Mouse (Mus musculus): ENCODE data around the gene Ublcp1.

The Ublcp1 gene

DNA sequence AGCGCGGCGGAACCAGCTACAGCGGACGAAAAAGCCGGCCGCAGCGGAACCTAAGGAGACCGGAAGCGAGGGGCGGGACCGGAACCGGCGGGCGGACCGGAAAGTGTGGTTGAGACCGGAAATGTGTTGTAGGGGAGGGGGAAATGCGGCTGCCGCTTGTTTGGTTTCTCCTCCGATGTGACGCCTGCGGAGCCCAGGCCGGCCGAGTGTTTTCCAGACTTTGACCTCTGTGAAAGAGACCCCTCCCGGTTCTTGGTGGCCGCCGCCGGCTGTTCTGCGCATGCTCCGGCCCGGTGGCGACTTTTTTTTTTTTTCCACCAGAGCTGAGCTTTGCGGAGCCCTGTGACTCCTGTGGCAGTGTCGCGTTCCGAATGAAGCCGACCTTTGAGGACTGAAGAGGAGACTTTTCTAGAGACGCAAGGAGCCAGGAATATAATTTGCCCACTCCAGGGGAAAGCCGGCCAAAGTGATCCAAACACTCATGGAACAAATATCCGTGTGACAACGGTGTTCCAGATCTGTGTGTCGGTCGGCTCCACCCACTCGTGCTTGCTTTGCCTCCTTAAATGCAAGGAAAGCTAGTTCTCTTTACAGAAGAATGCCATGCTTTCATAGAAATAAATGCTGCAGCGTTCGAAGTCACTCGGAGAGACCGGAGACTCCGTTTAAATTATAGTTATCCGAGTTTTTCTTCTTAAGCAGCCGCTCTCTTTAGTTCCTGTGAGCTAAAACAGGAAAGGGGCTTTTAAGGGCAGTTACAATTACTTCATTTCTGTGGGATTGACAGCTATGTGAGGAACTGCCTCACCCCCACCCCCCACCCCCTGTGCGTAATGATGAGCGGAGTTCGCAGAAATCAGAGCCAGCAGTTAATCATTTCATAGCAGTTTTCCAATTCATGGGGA lies at the start of gene Ublcp1:
Gene Ublcp1 (minus strand): TSS at position 67 of the 905 bp plus-strand sequence.
- peak; percentile 94 for DNase-seq (ENCODE audit: low read depth, low spot score)

DNA sequence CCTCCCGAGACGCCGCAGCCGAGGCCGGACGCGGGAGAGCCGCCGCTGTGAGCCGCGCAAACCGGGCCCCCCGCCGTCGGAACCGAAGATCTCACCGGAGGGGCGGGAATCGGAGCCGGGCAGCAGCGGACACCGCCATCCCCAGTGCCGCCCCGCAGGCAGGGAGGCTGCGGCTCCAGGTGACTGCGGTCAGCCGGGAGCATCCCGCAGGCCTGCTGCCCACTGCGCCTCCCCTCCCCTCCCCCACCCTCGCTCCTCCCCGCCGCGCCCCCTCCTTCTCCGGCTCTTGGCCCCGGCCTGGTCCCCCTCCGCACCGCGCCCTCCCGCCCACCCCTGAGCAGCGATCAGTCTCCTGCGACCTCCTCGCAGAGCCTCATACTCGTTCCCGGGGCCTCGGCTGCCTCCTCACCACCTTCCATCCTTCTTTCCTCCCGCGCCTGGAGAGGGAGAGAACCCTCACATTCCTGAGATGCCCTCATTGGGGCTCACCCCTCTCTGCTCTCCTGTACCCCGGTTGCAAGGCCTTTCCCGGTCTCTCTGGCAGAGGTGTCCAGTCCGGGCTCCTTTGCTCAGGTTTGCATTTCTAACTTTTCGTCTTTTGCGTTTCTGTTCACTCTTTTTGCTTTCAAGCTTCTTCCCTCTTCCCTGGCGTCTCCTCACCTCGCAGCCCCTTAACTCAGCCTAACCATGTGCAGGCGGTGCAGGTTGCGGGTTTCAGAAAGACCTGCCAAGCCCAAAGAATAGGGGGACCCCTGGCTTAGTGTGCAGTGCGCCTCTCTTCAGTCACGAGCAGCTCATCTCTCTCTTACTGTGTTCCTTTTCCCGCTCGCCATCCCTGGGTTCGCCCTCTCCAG lies 49.0 kb upstream of the Ublcp1 start:
- peak; percentile 44 for DNase-seq (ENCODE audit: low read depth, low spot score)

GRCm38 (mm10) chr11:44518281-44519095 lies 48.2 kb upstream of the Ublcp1 start, which contains the start of gene Rnf145:
TSS of gene Rnf145 (plus strand) at chr11:44518964.
- DNase-seq (ENCODE audit: low read depth, low spot score), result peak; percentile 69

GRCm38 (mm10) chr11:44517561-44518280 lies 47.4 kb upstream of the Ublcp1 start:
- no peak for DNase-seq (ENCODE audit: low read depth, low spot score)

DNA sequence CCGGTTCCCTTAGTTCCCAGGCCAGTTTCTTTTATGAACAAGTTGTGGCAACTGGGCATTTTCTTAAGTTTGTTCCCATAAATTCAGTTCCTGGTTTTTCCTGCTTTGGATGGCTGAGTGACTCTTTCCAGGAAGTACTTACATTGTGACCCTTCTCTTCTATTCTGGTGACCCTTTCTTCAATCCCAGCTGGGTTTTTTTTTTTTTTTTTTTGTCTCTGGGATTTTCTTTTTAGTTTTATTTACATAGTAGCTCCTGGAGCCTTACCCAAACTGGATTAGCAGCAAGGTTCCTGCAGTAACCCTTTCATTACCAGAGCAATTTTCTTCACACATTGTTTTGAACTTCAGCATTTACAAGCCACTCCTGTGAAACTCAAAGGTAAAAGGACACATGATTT lies 46.1 kb upstream of the Ublcp1 start:
- DNase-seq (ENCODE audit: low read depth, low spot score), result no peak

DNA sequence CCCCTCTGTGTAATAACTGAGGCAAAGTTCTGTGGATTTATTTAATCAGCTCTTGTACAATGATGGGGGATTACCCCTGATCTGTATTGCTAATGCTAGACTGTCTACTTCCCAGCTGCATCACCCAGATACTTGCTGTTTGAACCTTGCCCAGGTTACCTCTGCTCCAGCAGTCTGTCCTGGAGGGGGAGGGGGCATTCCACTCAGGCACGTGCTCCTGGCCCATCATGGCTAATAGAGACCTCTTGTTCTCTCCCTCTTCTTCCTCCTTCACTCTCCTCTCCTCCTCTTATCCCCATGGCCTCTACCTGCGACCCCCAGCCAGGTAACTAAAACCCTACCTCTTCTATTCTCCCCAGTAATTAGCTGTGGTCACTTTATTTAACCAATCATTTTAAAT lies 44.4 kb upstream of the Ublcp1 start:
- DNase-seq (ENCODE audit: low read depth, low spot score), result no peak

- no peak for DNase-seq (ENCODE audit: low read depth, low spot score)
These were observed 42.7 kb upstream of the Ublcp1 start for GRCm38 (mm10) chr11:44513026-44513422.

DNA sequence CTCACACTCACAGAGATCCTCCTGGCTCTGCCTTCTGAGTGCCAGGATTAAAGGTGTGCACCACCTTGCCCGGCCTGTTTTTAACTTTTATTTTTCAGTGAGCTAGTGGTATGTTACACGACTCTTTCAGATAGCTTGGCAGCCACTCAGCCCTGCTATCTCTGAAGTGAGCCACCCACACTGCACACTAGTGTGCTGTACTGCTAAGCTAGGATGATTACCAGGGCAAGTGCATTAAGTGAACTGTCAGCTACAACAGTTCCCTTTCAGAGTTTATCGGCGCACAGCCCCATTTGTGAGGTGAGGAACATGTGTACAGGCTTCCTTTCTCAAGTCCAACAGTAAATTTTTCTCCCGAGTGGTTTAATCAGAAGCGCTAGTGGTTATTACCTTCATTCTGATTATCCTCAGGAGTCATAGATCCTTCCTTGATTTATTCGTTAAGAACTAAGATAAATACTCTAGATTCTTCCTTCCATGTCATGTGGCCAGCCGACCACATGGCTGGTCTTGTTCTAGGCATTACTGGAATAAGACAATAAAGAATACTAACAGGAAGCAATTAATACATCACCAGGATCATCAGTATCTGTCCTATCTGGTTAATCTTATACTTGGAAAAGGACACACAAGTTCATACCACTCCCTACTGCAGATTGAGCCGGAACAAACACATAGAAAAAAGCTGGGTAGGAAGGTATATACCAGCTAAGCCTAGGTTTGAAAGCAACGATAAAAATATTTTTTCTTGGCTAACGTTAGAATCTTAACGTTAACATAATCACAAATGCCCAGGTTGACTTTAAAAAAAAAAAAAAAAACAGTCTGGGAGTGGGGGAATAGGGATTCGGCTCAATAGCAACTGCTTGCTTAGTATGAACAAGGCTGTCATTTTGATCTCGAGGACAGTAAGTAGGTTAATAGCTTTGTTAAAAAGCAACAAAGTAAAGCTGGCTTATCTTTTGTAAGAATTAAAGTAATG lies 42.0 kb upstream of the Ublcp1 start:
- DNase-seq (ENCODE audit: low read depth, low spot score), result no peak

DNA sequence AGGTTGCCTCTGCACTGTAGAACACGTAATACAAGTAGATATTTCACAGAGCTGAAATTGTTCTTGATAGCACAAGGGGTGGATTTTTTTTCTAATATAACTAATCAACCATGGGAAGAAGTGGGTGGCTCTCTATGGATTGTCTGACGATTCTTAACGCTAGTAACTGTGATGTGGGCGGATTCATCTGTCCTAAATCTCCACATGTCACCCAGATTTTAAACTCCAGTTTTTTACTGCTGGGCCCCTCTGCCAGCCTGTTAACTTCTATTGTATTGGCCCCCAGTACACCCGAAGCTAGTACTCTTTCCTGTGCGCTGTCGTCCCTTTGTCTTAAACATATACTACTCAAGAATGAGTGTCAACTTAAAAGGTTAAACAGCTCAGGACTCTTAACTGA lies 40.1 kb upstream of the Ublcp1 start:
- no peak for DNase-seq (ENCODE audit: low read depth, low spot score)

DNA sequence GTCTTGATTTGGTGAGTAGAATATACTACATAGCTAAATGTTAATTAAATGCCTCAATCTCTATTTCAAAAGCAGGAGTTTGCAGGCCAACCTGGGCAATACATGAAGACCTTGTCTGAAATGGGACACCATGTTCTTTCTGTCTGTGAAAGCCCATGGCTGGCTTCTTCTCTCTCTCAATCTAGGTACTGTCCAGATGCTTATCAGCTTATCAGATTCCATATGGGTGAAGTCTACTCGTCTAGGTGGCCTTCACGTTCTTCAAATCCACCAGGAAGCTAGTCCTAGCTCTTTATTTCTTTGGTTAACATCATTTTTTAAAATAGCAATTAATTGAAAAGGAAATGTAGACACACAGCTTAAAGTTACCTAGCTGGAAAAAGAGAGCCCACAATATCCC lies 39.6 kb upstream of the Ublcp1 start:
- no peak for DNase-seq (ENCODE audit: low read depth, low spot score)

DNA sequence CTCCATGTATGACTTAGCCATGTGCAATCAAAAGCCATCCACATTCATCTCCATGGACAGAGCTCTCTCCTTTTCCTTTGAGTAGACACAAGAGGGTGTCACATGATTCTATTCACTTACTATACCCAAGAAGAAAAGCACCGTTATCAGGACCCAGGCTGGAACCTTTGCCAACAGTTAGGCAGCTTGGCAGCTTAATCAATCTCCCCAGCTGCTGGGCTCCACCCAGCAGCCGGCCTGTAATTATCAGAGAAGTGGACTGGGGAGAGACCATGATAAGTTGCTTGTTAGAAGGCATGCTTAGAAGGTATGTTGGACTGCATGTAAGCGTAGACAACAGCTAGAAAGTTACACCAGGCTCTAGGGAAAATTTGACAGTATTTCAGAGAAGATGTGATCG lies 38.6 kb upstream of the Ublcp1 start:
- no peak for DNase-seq (ENCODE audit: low read depth, low spot score)

GRCm38 (mm10) chr11:44504761-44505160 lies 34.5 kb upstream of the Ublcp1 start:
- DNase-seq (ENCODE audit: low read depth, low spot score), result no peak

DNA sequence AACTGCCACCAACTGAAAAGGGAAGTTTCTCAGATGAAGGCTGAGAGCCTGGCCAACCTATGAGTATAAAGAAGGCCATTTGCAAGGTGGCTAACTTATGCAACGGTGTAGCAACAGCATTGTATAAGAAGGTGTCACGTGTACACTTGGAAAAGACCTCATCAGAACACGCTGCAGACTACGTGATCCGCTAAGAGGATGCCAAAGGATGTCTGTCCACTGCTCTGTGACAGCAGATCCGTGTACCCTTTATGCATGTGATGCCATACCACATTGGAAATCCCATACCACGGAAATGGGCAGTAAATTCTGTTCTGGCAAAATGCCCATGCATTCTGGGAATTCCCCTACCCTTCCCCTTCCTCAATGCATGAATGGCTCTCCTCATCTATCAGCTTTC lies 33.8 kb upstream of the Ublcp1 start:
- DNase-seq (ENCODE audit: low read depth, low spot score), result no peak

DNA sequence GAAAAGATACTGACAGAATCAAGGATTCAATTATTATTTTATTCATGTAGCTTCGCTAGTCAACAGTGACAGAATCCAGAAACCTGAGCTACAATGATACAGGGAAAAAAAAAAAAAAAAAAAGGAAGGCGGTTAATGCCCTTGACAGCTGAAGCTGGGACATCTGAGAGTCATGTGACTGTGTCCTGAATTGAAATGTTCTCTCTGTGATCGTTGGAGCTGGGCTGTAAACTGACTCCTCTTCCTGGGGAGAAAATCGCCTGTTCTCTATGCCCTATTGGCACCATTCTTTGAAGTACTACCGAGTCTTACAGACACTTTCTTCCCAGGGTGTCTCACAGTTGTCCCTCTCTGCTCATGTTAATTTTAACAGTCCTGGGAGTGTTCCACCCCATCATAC lies 32.6 kb upstream of the Ublcp1 start:
- no peak for DNase-seq (ENCODE audit: low read depth, low spot score)

GRCm38 (mm10) chr11:44501477-44501876 lies 31.2 kb upstream of the Ublcp1 start:
- DNase-seq (ENCODE audit: low read depth, low spot score), result no peak

DNA sequence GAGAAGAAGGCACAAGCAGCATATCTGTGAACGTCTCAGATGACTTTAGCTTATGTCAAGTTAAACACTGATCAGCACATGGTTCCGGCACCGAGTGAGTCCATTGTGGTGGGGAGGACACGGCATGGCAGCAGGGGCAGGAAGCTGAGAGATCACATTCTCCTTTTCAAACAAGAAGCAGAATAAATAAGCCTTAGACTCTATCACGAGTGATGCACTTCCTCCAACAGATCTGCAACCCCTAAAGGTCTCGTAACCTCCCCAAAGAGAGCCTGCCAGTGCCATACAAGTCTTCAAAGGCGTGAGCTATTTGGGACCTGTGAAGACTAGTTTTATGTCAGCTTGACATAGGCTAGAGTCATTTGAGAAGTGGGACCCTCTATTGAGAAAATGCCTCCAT lies 30.7 kb upstream of the Ublcp1 start:
- no peak for DNase-seq (ENCODE audit: low read depth, low spot score)

GRCm38 (mm10) chr11:44498412-44499272 lies 28.3 kb upstream of the Ublcp1 start:
- DNase-seq (ENCODE audit: low read depth, low spot score), result no peak

GRCm38 (mm10) chr11:44496217-44496616 lies 25.9 kb upstream of the Ublcp1 start:
- no peak for DNase-seq (ENCODE audit: low read depth, low spot score)

Data from mesoderm, embryonic 11.5 days (tissue).